In genomic region chr2:25557964-25558360, GRCm38 (mm10) we compare ENCODE assay signal across 8 mouse cellular contexts. TPM values are rescaled to one million over a fixed set of nuclear protein-coding genes. Genes with fewer than 3 reads are reported as not detected.
DNase-seq lines count a peak whose midpoint lies in the region; ATAC-seq lines count a peak whose summit lies in the region.

No protein-coding gene starts in this region.

- H3K9me3 ChIP-seq in heart, embryonic 14.5 days (ENCODE audit: control insufficient read depth, low read length), result no peaks in the 10 kb centered on the region
- no peaks in the 10 kb centered on the region for H3K9me3 ChIP-seq in embryonic facial prominence, embryonic 12.5 days
- H3K9me3 ChIP-seq in midbrain, embryonic 14.5 days (ENCODE audit: control insufficient read depth, low read length), result no peaks in the 10 kb centered on the region

- peak overlapping the region in 1 of 2 experiments; percentile 50; a peak in 3 of 4 replicates for H3K27ac ChIP-seq in heart, embryonic 14.5 days (replicated peaks in 1 of 2; ENCODE audit: control insufficient read depth in 1 of 2, insufficient read depth in 1 of 2, low read depth in 2 of 2, low read length in 2 of 2)
- H3K27ac ChIP-seq in embryonic facial prominence, embryonic 12.5 days, result peak overlapping the region; percentile 65; the same call in 1 of the 2 replicates
- H3K27ac ChIP-seq in midbrain, embryonic 14.5 days (replicated peaks; ENCODE audit: low read depth, low read length), result peak overlapping the region; percentile 77

- no peaks in the 10 kb centered on the region for H3K27me3 ChIP-seq in heart, embryonic 14.5 days (ENCODE audit: control insufficient read depth, insufficient read depth, low read length)
- no peaks in the 10 kb centered on the region for H3K27me3 ChIP-seq in embryonic facial prominence, embryonic 12.5 days
- no peaks in the 10 kb centered on the region for H3K27me3 ChIP-seq in midbrain, embryonic 14.5 days (ENCODE audit: control insufficient read depth, insufficient read depth, low read length)

- H3K36me3 ChIP-seq in heart, embryonic 14.5 days (ENCODE audit: control insufficient read depth, insufficient read depth, low read length), result peaks cover 39% of the 10 kb centered on the region
- peaks cover 31% of the 10 kb centered on the region for H3K36me3 ChIP-seq in embryonic facial prominence, embryonic 12.5 days
- peaks cover 32% of the 10 kb centered on the region for H3K36me3 ChIP-seq in midbrain, embryonic 14.5 days (ENCODE audit: control insufficient read depth, insufficient read depth, low read length)

- peak overlapping the region; percentile 96 for H3K4me2 ChIP-seq in heart, embryonic 14.5 days (ENCODE audit: low read length)
- H3K4me2 ChIP-seq in embryonic facial prominence, embryonic 12.5 days (replicated peaks), result peak overlapping the region; percentile 94
- peak overlapping the region; percentile 95 for H3K4me2 ChIP-seq in midbrain, embryonic 14.5 days (ENCODE audit: low read length)

- intact Hi-C loops in left cerebral cortex, postnatal 36 days (cut with DNase I), result no loop called here

- WGBS in heart, embryonic 14.5 days, result 2% methylated on average over 24 of the region's 24 CpGs
- WGBS in embryonic facial prominence, embryonic 12.5 days, result under 1% methylated on average over 24 of the region's 24 CpGs
- WGBS in midbrain, embryonic 14.5 days, result under 1% methylated on average over 24 of the region's 24 CpGs

- peak; percentile 15; the same call in 1 of the 2 replicates for ATAC-seq in heart, embryonic 14.5 days (ENCODE audit: insufficient number of reproducible peaks, insufficient read depth, low FRiP score, low read depth)
- peak; percentile 28; the same call in 1 of the 2 replicates for ATAC-seq in embryonic facial prominence, embryonic 12.5 days (ENCODE audit: insufficient number of reproducible peaks, insufficient read depth, low FRiP score, low TSS enrichment)
- ATAC-seq in midbrain, embryonic 14.5 days (ENCODE audit: low FRiP score, low TSS enrichment), result no peak; the same call in 1 of the 2 replicates

- no peak for DNase-seq in heart, adult 18-20 months
- DNase-seq in kidney, adult 8-10 months, result peak; percentile 70 to 72
- no peak for DNase-seq in midbrain, embryonic 14.5 days
- no peak for DNase-seq in left cerebral cortex, postnatal 36 days (ENCODE audit: low spot score in 2 of 2)
- no peak for DNase-seq in B cell, adult 2 months
- no peak for DNase-seq in urinary bladder, adult 18-20 months (ENCODE audit: low spot score in 2 of 2)

- H3K9ac ChIP-seq in heart, embryonic 14.5 days (ENCODE audit: low read length), result peak overlapping the region; percentile 91
- H3K9ac ChIP-seq in embryonic facial prominence, embryonic 12.5 days, result peak overlapping the region; percentile 93
- H3K9ac ChIP-seq in midbrain, embryonic 14.5 days (replicated peaks; ENCODE audit: low read length), result peak overlapping the region; percentile 90

- peaks cover 4 to 15% of the 10 kb centered on the region in 2 experiments for H3K4me1 ChIP-seq in heart, embryonic 14.5 days (ENCODE audit: control insufficient read depth in 2 of 2, insufficient read depth in 2 of 2, low read length in 2 of 2)
- peaks cover 20% of the 10 kb centered on the region for H3K4me1 ChIP-seq in embryonic facial prominence, embryonic 12.5 days
- H3K4me1 ChIP-seq in midbrain, embryonic 14.5 days (ENCODE audit: control insufficient read depth, insufficient read depth, low read length), result peaks cover 15% of the 10 kb centered on the region

- peak overlapping the region; percentile 67 to 77 for H3K4me3 ChIP-seq in heart, embryonic 14.5 days (ENCODE audit: control insufficient read depth in 1 of 2, insufficient read depth in 1 of 2, low read depth in 1 of 2, low read length in 2 of 2)
- peak overlapping the region; percentile 97 for H3K4me3 ChIP-seq in embryonic facial prominence, embryonic 12.5 days
- H3K4me3 ChIP-seq in midbrain, embryonic 14.5 days (replicated peaks; ENCODE audit: low read depth, low read length), result peak overlapping the region; percentile 99

RNA-seq across cellular contexts. Expression of gene Edf1, which starts 0.3 kb away (rescaled TPM):
- 279 and 319 TPM in 2 replicates for polyA plus RNA-seq in heart, embryonic 14.5 days (2014; fragmentation: Nextera tagmentation; extraction: Ambion mirVana)
- 100 to 1,000 TPM; 223 to 241 TPM for total RNA-seq in heart, adult 18-20 months (2021)
- 310 and 331 TPM in 2 replicates for polyA plus RNA-seq in embryonic facial prominence, embryonic 12.5 days (2016; fragmentation: Nextera tagmentation; extraction: Ambion mirVana)
- 318 and 409 TPM in 2 replicates for polyA plus RNA-seq in midbrain, embryonic 14.5 days (2014; fragmentation: Nextera tagmentation; extraction: Ambion mirVana)
- 100 to 1,000 TPM; 189 to 236 TPM for total RNA-seq in left cerebral cortex, postnatal 36 days (2021)

RNA-seq across cellular contexts. Expression of gene Traf2, which starts 11.2 kb away (rescaled TPM):
- polyA plus RNA-seq in heart, embryonic 14.5 days (2014; fragmentation: Nextera tagmentation; extraction: Ambion mirVana), result 19.1 and 19.8 TPM in 2 replicates
- total RNA-seq in heart, adult 18-20 months (2021), result 10 to 100 TPM; 15.7 to 17.6 TPM
- polyA plus RNA-seq in embryonic facial prominence, embryonic 12.5 days (2016; fragmentation: Nextera tagmentation; extraction: Ambion mirVana), result 37.7 and 37.8 TPM in 2 replicates
- polyA plus RNA-seq in midbrain, embryonic 14.5 days (2014; fragmentation: Nextera tagmentation; extraction: Ambion mirVana), result 17.3 and 19.2 TPM in 2 replicates
- 1 to 10 TPM; 8.7 to 9.3 TPM for total RNA-seq in left cerebral cortex, postnatal 36 days (2021)

RNA-seq across cellular contexts. Expression of gene Mamdc4, which starts 16.7 kb away (rescaled TPM):
- 1.4 and 1.9 TPM in 2 replicates for polyA plus RNA-seq in heart, embryonic 14.5 days (2014; fragmentation: Nextera tagmentation; extraction: Ambion mirVana)
- 1 to 10 TPM in 1 of 2 experiments, under 1 TPM in 1; 0.55 to 1.4 TPM for total RNA-seq in heart, adult 18-20 months (2021)
- 4.2 and 10.1 TPM in 2 replicates for polyA plus RNA-seq in embryonic facial prominence, embryonic 12.5 days (2016; fragmentation: Nextera tagmentation; extraction: Ambion mirVana)
- polyA plus RNA-seq in midbrain, embryonic 14.5 days (2014; fragmentation: Nextera tagmentation; extraction: Ambion mirVana), result 2.1 and 3.9 TPM in 2 replicates
- 1 to 10 TPM; 1.4 to 2.4 TPM for total RNA-seq in left cerebral cortex, postnatal 36 days (2021)

RNA-seq across cellular contexts. Expression of gene Phpt1, which starts 17.1 kb away (rescaled TPM):
- 240 and 250 TPM in 2 replicates for polyA plus RNA-seq in heart, embryonic 14.5 days (2014; fragmentation: Nextera tagmentation; extraction: Ambion mirVana)
- 10 to 100 TPM; 55.9 to 72.5 TPM for total RNA-seq in heart, adult 18-20 months (2021)
- 156 and 177 TPM in 2 replicates for polyA plus RNA-seq in embryonic facial prominence, embryonic 12.5 days (2016; fragmentation: Nextera tagmentation; extraction: Ambion mirVana)
- polyA plus RNA-seq in midbrain, embryonic 14.5 days (2014; fragmentation: Nextera tagmentation; extraction: Ambion mirVana), result 167 and 206 TPM in 2 replicates
- total RNA-seq in left cerebral cortex, postnatal 36 days (2021), result 10 to 100 TPM; 74.6 to 75.4 TPM

RNA-seq across cellular contexts. Expression of gene Ajm1, which starts 23.6 kb away (rescaled TPM):
- not detected in 2 replicates for polyA plus RNA-seq in heart, embryonic 14.5 days (2014; fragmentation: Nextera tagmentation; extraction: Ambion mirVana)
- under 1 TPM; 0.10 to 0.46 TPM for total RNA-seq in heart, adult 18-20 months (2021)
- 0.20 and 0.24 TPM in 2 replicates for polyA plus RNA-seq in embryonic facial prominence, embryonic 12.5 days (2016; fragmentation: Nextera tagmentation; extraction: Ambion mirVana)
- polyA plus RNA-seq in midbrain, embryonic 14.5 days (2014; fragmentation: Nextera tagmentation; extraction: Ambion mirVana), result 8.8 and 9.2 TPM in 2 replicates
- 100 to 1,000 TPM in 1 of 2 experiments, 10 to 100 TPM in 1; 99.8 to 110 TPM for total RNA-seq in left cerebral cortex, postnatal 36 days (2021)

Comparison
In these comparisons a context has a peak if more than half of its experiments do, and no peak if none do; other contexts are left out.
1. DNase-seq: peak in kidney, adult 8-10 months (2 of 2); none in heart, adult 18-20 months (0 of 2), midbrain, embryonic 14.5 days (single experiment), left cerebral cortex, postnatal 36 days (0 of 2), B cell, adult 2 months (0 of 2) and urinary bladder, adult 18-20 months (0 of 2).
2. Peak in every context shown above with its lines, with median percentiles within 50 percentile points of each other: H3K4me2 ChIP-seq, H3K4me3 ChIP-seq and H3K9ac ChIP-seq.